Mouse (Mus musculus): ENCODE data around the gene Magoh. TPM values are rescaled to one million over a fixed set of nuclear protein-coding genes. Genes with fewer than 3 reads are reported as not detected.

Gene Magoh
- total RNA-seq, 1 experiment: 192 TPM

GRCm38 (mm10) chr4:107889385-107889730 lies 9.8 kb downstream of the Magoh start:
- Histone ChIP-seq H3K4me1 (ENCODE audit: control insufficient read depth in 2 of 2, insufficient read depth in 2 of 2, low read length in 2 of 2, poor library complexity in 1 of 2) (peaks cover 0 to 3% of the 10 kb centered on the region in 2 experiments; a peak in 2 of 4 replicates), H3K36me3 (ENCODE audit: control insufficient read depth, insufficient read depth, low read length, poor library complexity, severe bottlenecking) (peaks cover 26% of the 10 kb centered on the region), H3K4me3 (ENCODE audit: insufficient read depth in 1 of 2, low read depth in 1 of 2, low read length in 2 of 2, poor library complexity in 1 of 2, severe bottlenecking in 1 of 2) (peak overlapping the region; percentile 77 to 84), H3K27ac (ENCODE audit: insufficient read depth, low read depth, low read length, poor library complexity, severe bottlenecking) (peak overlapping the region; percentile 16; the same call in 1 of the 2 replicates), H3K9ac (ENCODE audit: insufficient read depth, low read depth, low read length, poor library complexity, severe bottlenecking) (peak overlapping the region; percentile 89), H3K9me3 (ENCODE audit: control insufficient read depth, insufficient read depth, low read depth, low read length) (no peaks in the 10 kb centered on the region)
- in situ Hi-C loops (cut with MboI; ENCODE audit: low sequenced_read_pairs in 2 of 2, unreplicated experiment in 2 of 2): no loop called here
- DNase-seq (ENCODE audit: low read depth, low spot score): no peak
- TF ChIP-seq HCFC1 (IDR thresholded peaks at IDR 0.05; ENCODE audit: borderline replicate concordance, insufficient read depth, low read length): no peak
- no peak for TF ChIP-seq MAFK (IDR thresholded peaks at IDR 0.05; ENCODE audit: insufficient read depth, low read depth, low read length)
- no peak for TF ChIP-seq CHD2 (IDR thresholded peaks at IDR 0.05; ENCODE audit: low read depth, low read length)
- TF ChIP-seq ZNF384 (IDR thresholded peaks at IDR 0.05; ENCODE audit: low read depth, low read length): no peak
- no peak for TF ChIP-seq ZC3H11A (IDR thresholded peaks at IDR 0.05; ENCODE audit: borderline replicate concordance, low read depth, low read length)

- H3K9me3 ChIP-seq (ENCODE audit: control insufficient read depth, insufficient read depth, low read depth, low read length): no peaks in the 10 kb centered on the region
- peak; percentile 92 for DNase-seq (ENCODE audit: low read depth, low spot score)
- H3K27ac ChIP-seq (ENCODE audit: insufficient read depth, low read depth, low read length, poor library complexity, severe bottlenecking): peak within 1 kb of the TSS; percentile 88
- H3K4me3 ChIP-seq (ENCODE audit: insufficient read depth in 1 of 2, low read depth in 1 of 2, low read length in 2 of 2, poor library complexity in 1 of 2, severe bottlenecking in 1 of 2): peak within 1 kb of the TSS; percentile 77 to 84
- TF ChIP-seq ZC3H11A (IDR thresholded peaks at IDR 0.05; ENCODE audit: borderline replicate concordance, low read depth, low read length): no peak
- TF ChIP-seq CHD2 (IDR thresholded peaks at IDR 0.05; ENCODE audit: low read depth, low read length): no peak
- no peak for TF ChIP-seq ZNF384 (IDR thresholded peaks at IDR 0.05; ENCODE audit: low read depth, low read length)
- peak; percentile 48; the same call in 1 of the 2 replicates for TF ChIP-seq HCFC1 (IDR thresholded peaks at IDR 0.05; ENCODE audit: borderline replicate concordance, insufficient read depth, low read length)
- TF ChIP-seq MAFK (IDR thresholded peaks at IDR 0.05; ENCODE audit: insufficient read depth, low read depth, low read length): no peak
- peaks cover 24% of the 10 kb centered on the region for H3K36me3 ChIP-seq (ENCODE audit: control insufficient read depth, insufficient read depth, low read length, poor library complexity, severe bottlenecking)
- in situ Hi-C loops (cut with MboI; ENCODE audit: low sequenced_read_pairs in 2 of 2, unreplicated experiment in 2 of 2): no loop called here
- H3K9ac ChIP-seq (ENCODE audit: insufficient read depth, low read depth, low read length, poor library complexity, severe bottlenecking): peak within 1 kb of the TSS; percentile 89
- H3K4me1 ChIP-seq (ENCODE audit: control insufficient read depth in 2 of 2, insufficient read depth in 2 of 2, low read length in 2 of 2, poor library complexity in 1 of 2): peaks cover 0 to 3% of the 10 kb centered on the region in 2 experiments; a peak in 2 of 4 replicates
Observed at GRCm38 (mm10) chr4:107889731-107890432, 10.3 kb downstream of the Magoh start, which contains the start of gene 0610037L13Rik. Gene 0610037L13Rik, plus strand, starts transcription at chr4:107889813.

DNA sequence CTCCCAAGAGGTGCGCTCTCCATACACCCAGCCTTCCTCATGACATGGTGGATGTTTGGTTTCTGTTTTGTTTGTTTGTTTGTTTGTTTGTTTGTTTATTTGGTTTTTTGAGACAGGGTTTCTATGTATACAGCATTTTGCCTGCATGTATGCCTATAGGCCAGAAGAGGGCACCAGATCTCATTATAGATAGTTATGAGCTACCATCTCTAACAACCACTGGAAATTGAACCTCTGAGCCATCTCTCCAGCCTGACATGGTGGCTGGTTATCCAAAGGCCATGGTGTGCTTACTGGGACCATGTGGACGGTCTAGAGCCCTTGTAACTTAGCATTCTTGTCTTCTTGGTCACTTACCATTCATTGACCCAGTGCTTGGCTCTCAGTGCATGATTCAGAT lies 13.1 kb downstream of the Magoh start:
- no peaks in the 10 kb centered on the region for H3K9me3 ChIP-seq (ENCODE audit: control insufficient read depth, insufficient read depth, low read depth, low read length)
- in situ Hi-C loops (cut with MboI; ENCODE audit: low sequenced_read_pairs in 2 of 2, unreplicated experiment in 2 of 2): no loop called here
- H3K36me3 ChIP-seq (ENCODE audit: control insufficient read depth, insufficient read depth, low read length, poor library complexity, severe bottlenecking): peaks cover 27% of the 10 kb centered on the region
- TF ChIP-seq HCFC1 (IDR thresholded peaks at IDR 0.05; ENCODE audit: borderline replicate concordance, insufficient read depth, low read length) (no peak), ZNF384 (IDR thresholded peaks at IDR 0.05; ENCODE audit: low read depth, low read length) (no peak), MAFK (IDR thresholded peaks at IDR 0.05; ENCODE audit: insufficient read depth, low read depth, low read length) (no peak), ZC3H11A (IDR thresholded peaks at IDR 0.05; ENCODE audit: borderline replicate concordance, low read depth, low read length) (no peak), CHD2 (IDR thresholded peaks at IDR 0.05; ENCODE audit: low read depth, low read length) (no peak)
- no peak overlapping the region for H3K9ac ChIP-seq (ENCODE audit: insufficient read depth, low read depth, low read length, poor library complexity, severe bottlenecking)
- H3K27ac ChIP-seq (ENCODE audit: insufficient read depth, low read depth, low read length, poor library complexity, severe bottlenecking): no peak overlapping the region
- H3K4me3 ChIP-seq (ENCODE audit: insufficient read depth in 1 of 2, low read depth in 1 of 2, low read length in 2 of 2, poor library complexity in 1 of 2, severe bottlenecking in 1 of 2): no peak overlapping the region
- no peak for DNase-seq (ENCODE audit: low read depth, low spot score)
- H3K4me1 ChIP-seq (ENCODE audit: control insufficient read depth in 2 of 2, insufficient read depth in 2 of 2, low read length in 2 of 2, poor library complexity in 1 of 2): peaks cover 0 to 3% of the 10 kb centered on the region in 2 experiments; a peak in 2 of 4 replicates

DNA sequence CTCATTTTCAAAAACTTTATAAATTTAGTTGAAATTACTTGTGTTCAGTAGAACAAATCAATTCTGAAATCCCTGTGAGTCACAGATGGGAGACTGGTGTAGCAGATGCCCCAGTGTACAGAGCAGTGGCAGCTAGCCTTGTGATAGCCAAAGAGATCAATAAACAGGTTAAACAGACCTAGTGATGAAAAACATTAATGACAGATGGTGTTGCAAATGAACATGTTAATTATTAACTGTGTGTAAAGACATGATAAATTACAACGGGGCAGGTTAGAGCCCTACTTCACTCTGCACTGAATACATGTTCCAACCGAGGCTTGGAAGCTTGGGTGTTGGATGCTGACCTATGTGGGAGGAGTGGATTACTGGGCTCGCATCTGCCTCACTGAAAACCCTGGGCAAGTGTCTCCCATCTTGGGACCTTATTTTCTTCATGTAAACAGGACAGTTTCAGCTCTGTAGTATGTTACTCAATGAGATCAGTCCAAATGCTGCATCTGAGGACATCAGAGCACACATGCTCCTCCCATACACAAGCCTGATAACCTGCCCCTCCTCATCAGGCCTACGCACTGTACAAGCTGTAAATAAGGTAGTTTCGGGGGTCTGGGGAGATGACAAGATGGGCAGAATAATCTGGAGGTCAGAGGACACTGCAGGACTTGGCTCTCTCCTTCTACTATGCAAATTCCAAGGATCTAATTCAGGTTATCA lies 19.8 kb downstream of the Magoh start:
- no peak overlapping the region for H3K27ac ChIP-seq (ENCODE audit: insufficient read depth, low read depth, low read length, poor library complexity, severe bottlenecking)
- H3K4me3 ChIP-seq (ENCODE audit: insufficient read depth in 1 of 2, low read depth in 1 of 2, low read length in 2 of 2, poor library complexity in 1 of 2, severe bottlenecking in 1 of 2): no peak overlapping the region
- H3K36me3 ChIP-seq (ENCODE audit: control insufficient read depth, insufficient read depth, low read length, poor library complexity, severe bottlenecking): peaks cover 16% of the 10 kb centered on the region
- no peak overlapping the region for H3K9ac ChIP-seq (ENCODE audit: insufficient read depth, low read depth, low read length, poor library complexity, severe bottlenecking)
- in situ Hi-C loops (cut with MboI; ENCODE audit: low sequenced_read_pairs in 2 of 2, unreplicated experiment in 2 of 2): no loop called here
- no peaks in the 10 kb centered on the region for H3K4me1 ChIP-seq (ENCODE audit: control insufficient read depth in 2 of 2, insufficient read depth in 2 of 2, low read length in 2 of 2, poor library complexity in 1 of 2)
- DNase-seq (ENCODE audit: low read depth, low spot score): no peak
- no peak for TF ChIP-seq ZNF384 (IDR thresholded peaks at IDR 0.05; ENCODE audit: low read depth, low read length)
- TF ChIP-seq HCFC1 (IDR thresholded peaks at IDR 0.05; ENCODE audit: borderline replicate concordance, insufficient read depth, low read length): no peak
- TF ChIP-seq ZC3H11A (IDR thresholded peaks at IDR 0.05; ENCODE audit: borderline replicate concordance, low read depth, low read length): no peak
- TF ChIP-seq CHD2 (IDR thresholded peaks at IDR 0.05; ENCODE audit: low read depth, low read length): no peak
- no peaks in the 10 kb centered on the region for H3K9me3 ChIP-seq (ENCODE audit: control insufficient read depth, insufficient read depth, low read depth, low read length)

Measured in ES-E14 (cell line).